Mouse (Mus musculus) C2C12 (cell line): ENCODE data around the gene Wwox. TPM values are rescaled to one million over a fixed set of nuclear protein-coding genes. Genes with fewer than 3 reads are reported as not detected.

ENCODE experiments used
- H3K27me3 ChIP-seq: one replicate; pipeline ENCODE4 v1.6.1; 2011; ENCODE audit not compliant: control insufficient read depth, insufficient read depth, insufficient read length
- H3K36me3 ChIP-seq: one replicate; pipeline ENCODE4 v1.6.1; 2011; ENCODE audit not compliant: control insufficient read depth, insufficient read depth
- H3K4me3 ChIP-seq: one replicate; pipeline ENCODE4 v1.5.1; 2011; ENCODE audit warnings: mild to moderate bottlenecking, control low read depth; ENCODE audit not compliant: poor library complexity, insufficient read depth, severe bottlenecking
- H3K79me2 ChIP-seq: one replicate; pipeline ENCODE4 v1.6.1; 2011; ENCODE audit not compliant: control insufficient read depth, insufficient read depth
- H3K79me3 ChIP-seq: one replicate; pipeline ENCODE4 v1.6.1; 2011; ENCODE audit warnings: low read depth, control low read depth
- H3ac ChIP-seq: one replicate; pipeline ENCODE3; 2011; ENCODE audit warnings: low read depth; ENCODE audit not compliant: control insufficient read depth, insufficient read length
- CEBPB ChIP-seq: IDR thresholded peaks from one replicate; pipeline ENCODE4 v1.6.1; 2011; ENCODE audit warnings: low read depth, mild to moderate bottlenecking, control low read depth, moderate library complexity
- CTCF ChIP-seq: IDR thresholded peaks from one replicate; pipeline ENCODE4 v1.5.1; 2011; ENCODE audit not compliant: control insufficient read depth, insufficient read depth, insufficient read length
- FOSL1 ChIP-seq: IDR thresholded peaks from one replicate; pipeline ENCODE4 v1.8.0; 2011; ENCODE audit warnings: mild to moderate bottlenecking, low read length; ENCODE audit not compliant: poor library complexity, insufficient read depth, severe bottlenecking
- MAX ChIP-seq: IDR thresholded peaks from one replicate; pipeline ENCODE4 v1.6.1; 2011; ENCODE audit warnings: mild to moderate bottlenecking, control low read depth
- MYOD1 ChIP-seq: IDR thresholded peaks from one replicate; pipeline ENCODE4 v1.6.1; 2011; ENCODE audit warnings: low read depth; ENCODE audit not compliant: control insufficient read depth, insufficient read length
- MYOG ChIP-seq: IDR thresholded peaks from one replicate; pipeline ENCODE4 v1.6.1; 2011; ENCODE audit not compliant: control insufficient read depth, insufficient read length; ENCODE audit errors: extremely low read depth
- USF1 ChIP-seq: IDR thresholded peaks from one replicate; pipeline ENCODE4 v1.6.1; 2011; ENCODE audit warnings: low read depth, mild to moderate bottlenecking, control low read depth, moderate library complexity
- polyA plus RNA-seq: library from polyadenylated mRNA; unstranded; fragments of >200 nt; fragmentation: generic; extraction: Trizol; gene quantifications from one replicate; pipeline ENCODE4 v1.2.1, GENCODE M21; 2012; ENCODE audit warnings: missing spikeins

Wwox gene
- polyA plus RNA-seq, 1 experiment: 3.7 TPM

DNA sequence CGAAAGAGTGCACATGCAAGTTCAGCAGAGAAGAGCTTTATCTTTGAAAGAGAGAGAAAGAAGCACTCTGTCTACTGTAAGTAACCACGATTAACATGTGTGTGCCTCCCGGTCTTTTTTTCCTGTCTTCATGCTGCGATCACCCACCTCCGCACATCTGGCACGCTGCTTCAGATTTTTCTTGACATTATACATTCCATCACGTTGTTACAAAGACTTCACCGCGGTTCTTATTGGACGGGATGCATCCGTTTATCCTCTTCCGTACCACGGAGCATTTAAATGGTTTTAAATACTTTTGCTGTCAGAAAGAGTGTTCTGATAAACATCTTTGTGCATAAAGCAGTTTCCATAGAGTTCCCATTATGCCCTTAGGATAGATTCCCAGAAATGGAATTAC, 816.1 kb downstream of the Wwox start:
- Histone ChIP-seq H3K27me3 (no peaks in the 10 kb centered on the region), H3K4me3 (no peak overlapping the region), H3K79me3 (no peaks in the 10 kb centered on the region), H3K36me3 (no peaks in the 10 kb centered on the region), H3ac (no peak overlapping the region), H3K79me2 (no peaks in the 10 kb centered on the region)
- TF ChIP-seq CEBPB: no peak
- no peak for TF ChIP-seq USF1
- TF ChIP-seq FOSL1: no peak
- TF ChIP-seq MYOD1: no peak
- TF ChIP-seq MYOG: no peak
- TF ChIP-seq CTCF: no peak
- TF ChIP-seq MAX: no peak

DNA sequence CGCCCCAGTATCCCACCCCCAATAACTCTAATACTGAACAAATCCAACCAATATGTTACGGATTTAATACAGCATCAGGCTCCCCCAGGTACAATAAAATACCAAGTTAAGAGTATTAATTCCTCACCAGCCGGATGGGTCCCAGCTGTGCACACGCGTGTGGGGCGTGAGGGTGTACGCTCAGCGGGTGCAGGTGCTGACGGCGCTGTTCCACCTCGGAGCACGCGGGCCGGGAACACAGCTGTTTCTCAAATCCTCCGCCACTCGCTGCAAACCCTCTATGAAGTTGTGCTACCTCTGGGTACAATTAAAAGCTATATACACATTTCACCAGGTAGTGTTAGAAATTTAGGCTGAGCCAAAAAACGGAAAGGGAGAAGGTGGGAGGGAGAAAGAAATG, 818.0 kb downstream of the Wwox start:
- no peak overlapping the region for H3ac ChIP-seq
- no peaks in the 10 kb centered on the region for H3K79me3 ChIP-seq
- no peak for TF ChIP-seq CTCF
- no peaks in the 10 kb centered on the region for H3K27me3 ChIP-seq
- no peaks in the 10 kb centered on the region for H3K79me2 ChIP-seq
- H3K36me3 ChIP-seq: no peaks in the 10 kb centered on the region
- no peak overlapping the region for H3K4me3 ChIP-seq

DNA sequence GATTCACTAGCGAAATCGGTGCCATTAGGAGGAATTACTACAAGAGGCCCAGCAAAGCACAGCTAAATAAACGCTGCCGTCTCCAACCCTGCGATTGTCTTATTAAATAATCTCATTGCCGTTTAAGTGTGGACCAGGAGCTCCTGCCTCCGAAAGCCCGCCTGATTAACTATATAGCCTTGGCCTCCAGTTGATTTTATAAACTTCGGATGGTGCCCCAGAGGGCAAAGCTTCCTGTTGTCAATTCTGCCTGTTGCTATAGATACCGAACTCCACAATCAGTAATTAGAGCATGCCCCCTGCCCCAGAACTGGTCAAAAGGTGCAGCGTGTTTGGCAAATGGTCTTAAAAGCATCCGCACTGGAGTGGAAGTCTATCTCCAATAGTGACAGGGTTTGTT, 820.4 kb downstream of the Wwox start:
- no peaks in the 10 kb centered on the region for H3K27me3 ChIP-seq
- no peaks in the 10 kb centered on the region for H3K79me2 ChIP-seq
- no peak overlapping the region for H3ac ChIP-seq
- TF ChIP-seq CTCF (no peak), USF1 (no peak), CEBPB (no peak), MYOD1 (no peak), MAX (no peak), MYOG (no peak), FOSL1 (no peak)
- no peaks in the 10 kb centered on the region for H3K79me3 ChIP-seq
- H3K4me3 ChIP-seq: no peak overlapping the region
- no peaks in the 10 kb centered on the region for H3K36me3 ChIP-seq

DNA sequence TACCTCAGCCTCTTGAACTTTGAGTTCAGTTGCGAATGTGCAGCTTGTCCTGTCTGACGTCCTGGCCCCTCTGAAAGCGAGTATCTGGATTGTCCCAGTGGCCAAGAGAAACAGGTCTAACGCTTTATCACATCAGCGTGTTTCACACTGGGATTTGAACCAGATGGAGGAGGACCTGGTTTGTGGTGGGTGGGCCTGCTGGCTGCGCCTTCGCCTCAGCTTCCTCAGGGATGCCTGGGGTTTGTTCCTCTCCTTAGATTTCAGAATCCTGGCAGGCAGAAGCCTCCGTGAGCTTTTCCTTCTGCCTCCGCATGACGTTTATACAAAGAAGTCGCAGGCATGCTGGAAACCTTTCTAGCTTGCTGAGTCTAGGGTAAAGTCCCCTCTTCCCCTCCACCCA, 827.7 kb downstream of the Wwox start:
- Histone ChIP-seq H3K27me3 (no peaks in the 10 kb centered on the region), H3K79me3 (no peaks in the 10 kb centered on the region), H3K79me2 (no peaks in the 10 kb centered on the region), H3K36me3 (no peaks in the 10 kb centered on the region), H3ac (no peak overlapping the region), H3K4me3 (no peak overlapping the region)
- no peak for TF ChIP-seq CTCF
- no peak for TF ChIP-seq FOSL1
- no peak for TF ChIP-seq CEBPB
- TF ChIP-seq MYOG: no peak
- no peak for TF ChIP-seq MYOD1
- TF ChIP-seq USF1: no peak

DNA sequence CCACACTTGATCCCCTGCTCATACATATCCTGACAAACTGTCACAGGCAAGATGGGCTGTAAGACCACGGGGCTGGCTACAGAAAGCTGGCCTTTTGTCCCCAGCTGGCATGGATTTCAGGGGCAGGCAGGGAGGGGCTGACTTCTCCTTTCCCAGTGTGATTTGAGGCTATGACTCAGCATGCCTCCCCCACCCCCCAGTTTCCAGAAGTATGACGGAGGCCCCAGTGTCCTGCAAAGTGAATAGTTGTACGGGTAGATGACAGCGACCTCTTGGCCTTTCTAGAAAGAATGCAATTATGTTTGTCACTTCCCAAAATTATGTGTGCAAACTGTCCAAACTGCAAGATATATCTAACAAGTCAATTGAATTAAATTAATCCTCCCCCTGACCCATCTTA, 830.1 kb downstream of the Wwox start:
- H3K36me3 ChIP-seq: no peaks in the 10 kb centered on the region
- H3K4me3 ChIP-seq: no peak overlapping the region
- H3ac ChIP-seq: no peak overlapping the region
- TF ChIP-seq MYOG (no peak), CEBPB (no peak), USF1 (no peak), FOSL1 (no peak), MAX (no peak), CTCF (no peak), MYOD1 (no peak)
- H3K27me3 ChIP-seq: no peaks in the 10 kb centered on the region
- no peaks in the 10 kb centered on the region for H3K79me3 ChIP-seq
- no peaks in the 10 kb centered on the region for H3K79me2 ChIP-seq

DNA sequence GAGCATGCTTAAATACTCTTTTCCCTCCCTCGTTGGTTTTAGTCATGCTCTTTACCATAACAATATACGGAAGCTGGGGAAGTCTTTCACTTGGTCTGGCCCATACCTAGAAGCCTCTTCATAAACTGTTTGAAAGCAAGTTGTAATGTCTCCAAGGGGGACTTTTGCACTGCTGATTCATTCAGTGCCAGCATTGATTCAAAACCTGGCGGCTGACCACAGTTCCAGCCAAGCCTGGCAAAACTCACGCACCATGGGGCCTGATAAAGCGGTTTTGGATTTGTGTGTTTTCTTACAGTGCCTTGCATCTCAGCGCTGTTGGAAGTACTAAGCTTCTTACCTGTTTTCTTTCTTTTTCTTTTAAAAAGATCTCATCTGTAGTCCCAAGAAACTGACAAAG, 834.5 kb downstream of the Wwox start:
- no peak overlapping the region for H3ac ChIP-seq
- no peaks in the 10 kb centered on the region for H3K79me3 ChIP-seq
- no peaks in the 10 kb centered on the region for H3K36me3 ChIP-seq
- TF ChIP-seq CTCF (no peak), CEBPB (no peak), USF1 (no peak), FOSL1 (no peak), MYOD1 (no peak), MYOG (no peak), MAX (no peak)
- H3K79me2 ChIP-seq: no peaks in the 10 kb centered on the region
- no peaks in the 10 kb centered on the region for H3K27me3 ChIP-seq
- H3K4me3 ChIP-seq: no peak overlapping the region
